Mouse (Mus musculus) E14TG2a.4 (cell line): ENCODE data around the gene Tmem128.

Experiments
- CTCF ChIP-seq: conservative IDR thresholded peaks from 2 replicates; pipeline ENCODE4 v1.5.1; 2014; ENCODE audit warnings: low read length
- NANOG ChIP-seq: IDR thresholded peaks from 2 replicates; pipeline ENCODE4 v1.6.1; 2014; ENCODE audit warnings: borderline replicate concordance, low read length, mixed read lengths
- POU5F1 ChIP-seq: IDR thresholded peaks from 2 replicates; pipeline ENCODE4 v1.6.1; 2014; ENCODE audit warnings: low read length, borderline replicate concordance

DNA sequence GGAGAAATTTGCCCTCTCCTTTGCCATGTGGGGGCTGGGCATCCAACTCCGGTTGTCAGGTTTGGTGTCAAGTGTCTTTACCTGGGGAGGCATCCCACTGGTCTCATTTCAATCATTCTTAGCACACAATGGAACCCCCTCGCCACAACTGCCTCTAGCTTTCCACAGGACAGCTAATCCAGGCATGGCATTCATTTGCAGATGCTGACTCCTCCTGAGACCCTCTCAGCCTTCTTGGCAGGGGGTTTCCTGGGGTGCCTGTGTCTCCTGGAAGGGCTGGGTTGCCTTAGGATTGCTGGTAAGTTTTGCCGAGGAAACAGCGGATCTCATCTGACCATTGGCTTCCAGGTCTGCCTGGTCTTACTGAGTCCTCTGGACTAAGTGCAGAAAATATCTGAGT is 15.8 kb downstream of the Tmem128 start, which contains the start of gene Otop1:
- TF ChIP-seq CTCF (no peak), NANOG (peak; percentile 70), POU5F1 (no peak; the same call in 1 of the 2 replicates)
